Mouse (Mus musculus) ovary, adult 18-20 months (tissue): ENCODE results near the gene Rasa4.
"Not testable (repeated sequence)": the region's sequence is repeated elsewhere in the genome, so short reads cannot be mapped to it uniquely, and the experiment has no call there.

Source experiments
- DNase-seq: peaks from one replicate; pipeline ENCODE4 v3.0.0; 2022; ENCODE audit warnings: low spot score, mixed read lengths

Gene Rasa4

GRCm38 (mm10) chr5:136109042-136109441 is 25.3 kb downstream of the Rasa4 start:
- DNase-seq = no peak

- DNase-seq = not testable (repeated sequence)
These were observed 29.8 kb downstream of the Rasa4 start for GRCm38 (mm10) chr5:136113546-136113945.

- DNase-seq = peak; percentile 90
These were observed 32.4 kb downstream of the Rasa4 start, which contains the start of gene Polr2j for GRCm38 (mm10) chr5:136115891-136116783. TSS of gene Polr2j (plus strand) at chr5:136116631.

- DNase-seq = no peak
These were observed 33.0 kb downstream of the Rasa4 start for GRCm38 (mm10) chr5:136116784-136117112.

GRCm38 (mm10) chr5:136122165-136122564 is 38.4 kb downstream of the Rasa4 start:
- no peak for DNase-seq

GRCm38 (mm10) chr5:136135571-136136291 is 52.0 kb downstream of the Rasa4 start, which contains the start of the genes Lrwd1 and Alkbh4:
TSS of gene Lrwd1 (minus strand) at chr5:136136074.
TSS of gene Alkbh4 (plus strand) at chr5:136136146.
- peak; percentile 93 for DNase-seq

GRCm38 (mm10) chr5:136136292-136136990 is 52.7 kb downstream of the Rasa4 start:
- no peak for DNase-seq

GRCm38 (mm10) chr5:136137658-136138274 is 54.0 kb downstream of the Rasa4 start:
- DNase-seq = no peak

GRCm38 (mm10) chr5:136139393-136139792 is 55.7 kb downstream of the Rasa4 start:
- no peak for DNase-seq

GRCm38 (mm10) chr5:136140057-136140482 is 56.4 kb downstream of the Rasa4 start:
- no peak for DNase-seq

GRCm38 (mm10) chr5:136142746-136143145 is 59.0 kb downstream of the Rasa4 start:
- no peak for DNase-seq

GRCm38 (mm10) chr5:136143161-136143755 is 59.5 kb downstream of the Rasa4 start:
- DNase-seq = no peak

GRCm38 (mm10) chr5:136144606-136145430 is 61.1 kb downstream of the Rasa4 start:
- DNase-seq = no peak

- no peak for DNase-seq
These were observed 63.2 kb downstream of the Rasa4 start for GRCm38 (mm10) chr5:136146936-136147335.

GRCm38 (mm10) chr5:136147704-136148103 is 64.0 kb downstream of the Rasa4 start:
- no peak for DNase-seq

- DNase-seq = not testable (repeated sequence)
These were observed 65.4 kb downstream of the Rasa4 start for GRCm38 (mm10) chr5:136149134-136149576.

- DNase-seq = no peak
These were observed 68.6 kb downstream of the Rasa4 start for GRCm38 (mm10) chr5:136152365-136152764.

GRCm38 (mm10) chr5:136155399-136155798 is 71.7 kb downstream of the Rasa4 start:
- no peak for DNase-seq

GRCm38 (mm10) chr5:136160084-136160483 is 76.4 kb downstream of the Rasa4 start:
- not testable (repeated sequence) for DNase-seq
